8 mouse cellular contexts compared by ENCODE assay signal in genomic region chr9:108560227-108560841, GRCm38 (mm10). TPM values are rescaled to one million over a fixed set of nuclear protein-coding genes. Genes with fewer than 3 reads are reported as not detected.
DNase-seq lines count a peak whose midpoint lies in the region; ATAC-seq lines count a peak whose summit lies in the region.

Gene Impdh2 (plus strand): TSS chr9:108560286.

- DNase-seq in c-Kit-negative CD71-positive TER-119-positive erythroid progenitor cells, embryonic 14.5 days (ENCODE audit: low read depth, low spot score) = peak; percentile 94
- peak; percentile 94 for DNase-seq in fibroblast of lung, adult 2 months (ENCODE audit: low read depth)
- peak; percentile 98 for DNase-seq in kidney, postnatal 14 days
- DNase-seq in liver, embryonic 13.5 days = peak; percentile 94
- DNase-seq in neural tube, embryonic 10.5 days (ENCODE audit: extremely low spot score, low spot score) = peak; percentile 95

- peaks cover 5 to 12% of the 10 kb centered on the region in 2 experiments for H3K4me1 ChIP-seq in heart, embryonic 14.5 days (ENCODE audit: control insufficient read depth in 2 of 2, insufficient read depth in 2 of 2, low read length in 2 of 2)
- H3K4me1 ChIP-seq in liver, embryonic 13.5 days (replicated peaks) = peaks cover 53% of the 10 kb centered on the region
- peaks cover 9% of the 10 kb centered on the region; the same call in 1 of the 2 replicates for H3K4me1 ChIP-seq in stomach, embryonic 16.5 days (ENCODE audit: control insufficient read depth, insufficient read depth, low read length)

- no peaks in the 10 kb centered on the region for H3K27me3 ChIP-seq in heart, embryonic 14.5 days (ENCODE audit: control insufficient read depth, insufficient read depth, low read length)
- no peaks in the 10 kb centered on the region for H3K27me3 ChIP-seq in liver, embryonic 13.5 days
- H3K27me3 ChIP-seq in stomach, embryonic 16.5 days (ENCODE audit: control insufficient read depth, insufficient read depth, low read length) = no peaks in the 10 kb centered on the region

- H3K27ac ChIP-seq in heart, embryonic 14.5 days (replicated peaks in 1 of 2; ENCODE audit: control insufficient read depth in 1 of 2, insufficient read depth in 1 of 2, low read depth in 2 of 2, low read length in 2 of 2) = peak within 1 kb of the TSS; percentile 80 to 81
- H3K27ac ChIP-seq in liver, embryonic 13.5 days = peak within 1 kb of the TSS; percentile 57
- peak within 1 kb of the TSS; percentile 49; the same call in 1 of the 2 replicates for H3K27ac ChIP-seq in stomach, embryonic 16.5 days (ENCODE audit: low read length)

- H3K9me3 ChIP-seq in heart, embryonic 14.5 days (ENCODE audit: control insufficient read depth, low read length) = no peaks in the 10 kb centered on the region
- no peaks in the 10 kb centered on the region for H3K9me3 ChIP-seq in liver, embryonic 13.5 days (replicated peaks)
- H3K9me3 ChIP-seq in stomach, embryonic 16.5 days (replicated peaks; ENCODE audit: control insufficient read depth, low read length) = no peaks in the 10 kb centered on the region

- H3K9ac ChIP-seq in heart, embryonic 14.5 days (ENCODE audit: low read length) = peak within 1 kb of the TSS; percentile 83
- peak within 1 kb of the TSS; percentile 86 for H3K9ac ChIP-seq in liver, embryonic 13.5 days
- H3K9ac ChIP-seq in stomach, embryonic 16.5 days (ENCODE audit: low read length) = peak within 1 kb of the TSS; percentile 83

- peak within 1 kb of the TSS; percentile 89 for H3K4me2 ChIP-seq in heart, embryonic 14.5 days (ENCODE audit: low read length)
- peak within 1 kb of the TSS; percentile 78 for H3K4me2 ChIP-seq in liver, embryonic 13.5 days
- H3K4me2 ChIP-seq in stomach, embryonic 16.5 days (ENCODE audit: low read depth, low read length) = peak within 1 kb of the TSS; percentile 59

- ATAC-seq in CD4-positive, CD25-positive, alpha-beta regulatory T cell, adult 4 months = peak; percentile 99
- ATAC-seq in heart, embryonic 14.5 days (ENCODE audit: insufficient number of reproducible peaks, insufficient read depth, low FRiP score, low read depth) = peak; percentile 96
- ATAC-seq in liver, embryonic 13.5 days (ENCODE audit: low read depth) = peak; percentile 97
- ATAC-seq in stomach, embryonic 16.5 days (ENCODE audit: insufficient read depth, low FRiP score) = peak; percentile 99

- H3K4me3 ChIP-seq in heart, embryonic 14.5 days (ENCODE audit: control insufficient read depth in 1 of 2, insufficient read depth in 1 of 2, low read depth in 1 of 2, low read length in 2 of 2) = peak within 1 kb of the TSS; percentile 64 to 65
- peak within 1 kb of the TSS; percentile 68 for H3K4me3 ChIP-seq in liver, embryonic 13.5 days (replicated peaks)
- peak within 1 kb of the TSS; percentile 73 for H3K4me3 ChIP-seq in stomach, embryonic 16.5 days (replicated peaks; ENCODE audit: low read length)

- WGBS in heart, embryonic 14.5 days = under 1% methylated on average over 51 of the region's 53 CpGs
- WGBS in liver, embryonic 13.5 days (ENCODE audit: insufficient replicate concordance) = under 1% methylated on average over 53 of the region's 53 CpGs
- under 1% methylated on average over 49 of the region's 53 CpGs for WGBS in stomach, embryonic 16.5 days

- H3K36me3 ChIP-seq in heart, embryonic 14.5 days (ENCODE audit: control insufficient read depth, insufficient read depth, low read length) = peaks cover 82% of the 10 kb centered on the region
- peaks cover 84% of the 10 kb centered on the region for H3K36me3 ChIP-seq in liver, embryonic 13.5 days
- peaks cover 27% of the 10 kb centered on the region for H3K36me3 ChIP-seq in stomach, embryonic 16.5 days (ENCODE audit: control insufficient read depth, insufficient read depth, low read length)

RNA-seq across cellular contexts. Expression of gene Impdh2, which starts in this region (rescaled TPM):
- 100 to 1,000 TPM; 155 to 180 TPM for polyA plus RNA-seq in CD4-positive, CD25-positive, alpha-beta regulatory T cell, adult 4 months (2017; shearing (Covaris generic))
- 94.2 and 97.5 TPM in 2 replicates for polyA plus RNA-seq in heart, embryonic 14.5 days (2014; fragmentation: Nextera tagmentation; extraction: Ambion mirVana)
- 153 and 166 TPM in 2 replicates for polyA plus RNA-seq in liver, embryonic 13.5 days (2015; fragmentation: Nextera tagmentation; extraction: Ambion mirVana)
- polyA plus RNA-seq in stomach, embryonic 16.5 days (2015; fragmentation: Nextera tagmentation; extraction: Ambion mirVana) = 134 and 147 TPM in 2 replicates

Comparison
In these comparisons a context has a peak if more than half of its experiments do, and no peak if none do; other contexts are left out.
1. Peak in every context shown above with its lines: DNase-seq, ATAC-seq, H3K4me3 ChIP-seq and H3K27ac ChIP-seq.